Mouse (Mus musculus) CH12.LX (cell line): ENCODE results near the gene Tanc2.

ENCODE experiments used
- CHD2 ChIP-seq: IDR thresholded peaks from 2 replicates; pipeline ENCODE4 v1.6.1; 2011; ENCODE audit warnings: low read length, improper control_type of control experiment
- CTCF ChIP-seq, 2 experiments: IDR thresholded peaks in 1 of 2; conservative IDR thresholded peaks in 1 of 2; 2 replicates each; pipeline ENCODE4 v1.5.1; 2011 to 2012; ENCODE audit warnings: low read depth in 2 of 2, low read length in 2 of 2, improper control_type of control experiment in 1 of 2, inconsistent platforms in 1 of 2, mild to moderate bottlenecking in 1 of 2, moderate library complexity in 1 of 2
- E2F4 ChIP-seq: IDR thresholded peaks from 2 replicates; pipeline ENCODE4 v1.6.1; 2011; ENCODE audit warnings: low read depth, low read length, improper control_type of control experiment; ENCODE audit not compliant: insufficient replicate concordance
- EP300 ChIP-seq: IDR thresholded peaks from 2 replicates; pipeline ENCODE4 v1.6.1; 2011; ENCODE audit warnings: low read length, improper control_type of control experiment
- ETS1 ChIP-seq: conservative IDR thresholded peaks from 2 replicates; pipeline ENCODE4 v1.6.1; 2012; ENCODE audit warnings: low read depth, mild to moderate bottlenecking, inconsistent platforms, low read length, improper control_type of control experiment, moderate library complexity
- JUND ChIP-seq: conservative IDR thresholded peaks from 2 replicates; pipeline ENCODE4 v1.6.1; 2011; ENCODE audit warnings: low read depth, low read length, improper control_type of control experiment
- MAFK ChIP-seq: IDR thresholded peaks from 2 replicates; pipeline ENCODE4 v1.6.1; 2011; ENCODE audit warnings: low read length, improper control_type of control experiment; ENCODE audit not compliant: insufficient replicate concordance
- MYC ChIP-seq: IDR thresholded peaks from 2 replicates; pipeline ENCODE4 v1.6.1; 2011; ENCODE audit warnings: low read depth, mild to moderate bottlenecking, improper control_type of control experiment, low read length
- POLR2A ChIP-seq: IDR thresholded peaks from 2 replicates; pipeline ENCODE4 v1.6.1; 2011; ENCODE audit warnings: low read depth, mild to moderate bottlenecking, improper control_type of control experiment, low read length
- USF1 ChIP-seq: IDR thresholded peaks from 2 replicates; pipeline ENCODE4 v1.6.1; 2014; ENCODE audit warnings: low read depth, mild to moderate bottlenecking, inconsistent platforms, low read length, improper control_type of control experiment
- ZC3H11A ChIP-seq: IDR thresholded peaks from 2 replicates; pipeline ENCODE4 v1.6.1; 2012; ENCODE audit warnings: low read depth, mild to moderate bottlenecking, inconsistent platforms, low read length, improper control_type of control experiment
- ZMIZ1 ChIP-seq: IDR thresholded peaks from 2 replicates; pipeline ENCODE4 v1.6.1; 2012; ENCODE audit warnings: low read depth, mild to moderate bottlenecking, inconsistent platforms, low read length, improper control_type of control experiment
- ZNF384 ChIP-seq: IDR thresholded peaks from 2 replicates; pipeline ENCODE4 v1.6.1; 2012; ENCODE audit warnings: low read depth, low read length, improper control_type of control experiment, inconsistent platforms

DNA sequence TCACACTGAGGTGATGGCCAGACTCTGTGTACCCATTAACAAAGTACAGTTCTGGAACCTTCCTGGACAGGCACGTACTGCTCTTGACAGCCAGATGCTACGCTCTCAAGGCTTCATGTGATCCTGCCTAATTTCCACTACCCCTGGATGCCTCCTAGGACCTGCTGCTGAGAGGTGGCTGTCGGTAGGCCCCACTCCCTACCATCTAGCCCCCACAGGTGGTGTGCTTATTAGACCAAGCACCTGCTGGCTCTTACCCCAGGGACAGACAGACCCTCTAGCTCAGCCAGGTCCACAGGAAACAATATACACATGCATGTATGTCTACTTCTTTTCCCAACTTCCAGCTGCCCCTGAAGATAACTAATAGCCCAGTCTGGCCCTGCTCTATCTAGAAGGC is 347.2 kb downstream of the Tanc2 start:
- no peak for TF ChIP-seq CHD2
- no peak for TF ChIP-seq EP300
- no peak for TF ChIP-seq CTCF (conservative IDR thresholded peaks at IDR 0.05 in 1 of 2, IDR thresholded peaks at IDR 0.05 in 1 of 2; ENCODE audit: low read depth in 2 of 2, low read length in 2 of 2)
- TF ChIP-seq ZC3H11A, result no peak
- TF ChIP-seq ZNF384, result no peak
- no peak for TF ChIP-seq USF1
- no peak for TF ChIP-seq ZMIZ1
- no peak for TF ChIP-seq MAFK
- TF ChIP-seq MYC, result no peak
- TF ChIP-seq ETS1, result no peak
- TF ChIP-seq JUND, result no peak
- TF ChIP-seq POLR2A, result no peak
- TF ChIP-seq E2F4, result no peak
